Mouse (Mus musculus): ENCODE data around the gene Gm8220. TPM values are rescaled to one million over a fixed set of nuclear protein-coding genes. Genes with fewer than 3 reads are reported as not detected.

The Gm8220 gene
- total RNA-seq (2023; ENCODE audit: inconsistent age), result not detected in 4 replicates

DNA sequence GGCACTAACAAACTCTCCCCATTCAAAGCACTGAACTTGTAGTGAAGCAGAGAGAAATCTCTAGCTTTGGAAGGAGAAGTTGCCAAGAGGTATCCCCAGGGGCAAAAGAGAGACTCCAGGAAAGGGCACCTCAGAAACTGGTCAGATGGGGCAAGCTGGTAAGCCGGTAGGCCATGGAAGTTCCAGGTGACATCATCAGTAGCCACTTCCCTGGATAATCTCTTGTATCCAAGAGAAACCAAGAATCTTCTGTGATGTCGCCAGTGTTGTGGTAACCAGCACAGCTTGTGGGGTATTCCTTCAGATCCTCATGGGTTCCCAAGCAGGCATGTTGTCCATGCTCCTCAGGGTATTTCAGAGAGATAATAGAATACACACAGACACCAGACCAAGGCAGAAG lies at the start of gene Gm8220:
TSS of gene Gm8220 (plus strand) at position 301 of the 400 bp plus-strand sequence.

DNA sequence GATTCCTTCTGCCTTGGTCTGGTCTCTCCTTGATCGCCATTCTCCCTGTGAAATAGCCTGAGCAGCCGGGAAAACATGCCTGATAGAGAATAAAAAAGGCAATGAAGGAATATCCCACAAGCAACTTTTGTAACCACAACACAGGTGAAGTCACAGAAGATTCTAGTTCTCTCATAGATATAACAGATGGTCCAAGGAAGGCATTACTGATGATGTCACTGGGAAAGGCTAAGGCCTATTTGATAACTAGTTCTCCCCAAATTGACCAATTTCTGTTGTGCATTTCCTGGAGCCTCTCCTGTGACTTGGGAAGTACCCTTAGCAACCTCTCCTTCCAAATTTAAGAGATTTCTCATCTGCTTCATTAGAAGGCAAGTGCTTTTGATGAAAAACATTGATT lies 53.1 kb downstream of the Gm8220 start, which contains the start of gene Gm5930:
TSS of gene Gm5930 (minus strand) at position 101 of the 400 bp plus-strand sequence.

Other genes with a start within 250 kb of the Gm8220 start
- gene Ear2, start 182.9 kb upstream of the Gm8220 start, total RNA-seq (2023; ENCODE audit: inconsistent age), result 0.77 to 1.6 TPM in 2 of 4 replicates, not detected in the others
- not detected in 4 replicates for gene Gm3327, start 161.7 kb upstream of the Gm8220 start, total RNA-seq (2023; ENCODE audit: inconsistent age)
- not detected in 4 replicates for gene Gm8212, start 87.9 kb upstream of the Gm8220 start, total RNA-seq (2023; ENCODE audit: inconsistent age)
- gene 4930503E14Rik, start 72.3 kb upstream of the Gm8220 start, total RNA-seq (2023; ENCODE audit: inconsistent age), result not detected in 4 replicates
- gene Gm5930, start 53.0 kb downstream of the Gm8220 start, total RNA-seq (2023; ENCODE audit: inconsistent age), result not detected in 4 replicates
- gene Gm8229, start 79.8 kb downstream of the Gm8220 start, total RNA-seq (2023; ENCODE audit: inconsistent age), result not detected in 4 replicates
- gene Gm3371, start 125.1 kb downstream of the Gm8220 start, total RNA-seq (2023; ENCODE audit: inconsistent age), result not detected in 4 replicates
- gene Gm8232, start 148.1 kb downstream of the Gm8220 start, total RNA-seq (2023; ENCODE audit: inconsistent age), result not detected in 4 replicates
- gene BC061237, start 206.9 kb downstream of the Gm8220 start, total RNA-seq (2023; ENCODE audit: inconsistent age), result not detected in 4 replicates
- gene Gm17093, start 232.7 kb downstream of the Gm8220 start, total RNA-seq (2023; ENCODE audit: inconsistent age), result not detected in 4 replicates

All from B cell, adult (primary cell).